Mouse (Mus musculus) layer of hippocampus, adult 2 months (tissue): ENCODE data around the gene Mgat2. TPM values are rescaled to one million over a fixed set of nuclear protein-coding genes. Genes with fewer than 3 reads are reported as not detected.
"Not testable (repeated sequence)": the region's sequence is repeated elsewhere in the genome, so short reads cannot be mapped to it uniquely, and the experiment has no call there.

ENCODE experiments used
- DNase-seq, 2 experiments: peaks; one replicate each; pipeline ENCODE4 v3.0.0; 2022; ENCODE audit warnings: low spot score in 2 of 2
- H3K27ac ChIP-seq: fragments of 200-600 bp; 2 replicates; pipeline ENCODE4 v1.8.1; 2022
- H3K4me3 ChIP-seq: fragments of 200-600 bp; 2 replicates; pipeline ENCODE4 v1.8.1; 2022; ENCODE audit warnings: mild to moderate bottlenecking
- CTCF ChIP-seq: fragments of 200-600 bp; conservative IDR thresholded peaks from 2 replicates; pipeline ENCODE4 v1.8.1; 2022; ENCODE audit warnings: antibody characterized with exemption, mild to moderate bottlenecking, moderate library complexity
- long read RNA-seq, 2 experiments: library from polyadenylated mRNA; stranded (forward); transcript quantifications; one replicate each; pipeline ENCODE4 v2.0.0; 2021; ENCODE audit warnings: borderline mapping rate in 2 of 2
- total RNA-seq, 2 experiments: library from RNA; stranded (reverse); gene quantifications; 2 replicates each; pipeline ENCODE4 v1.2.3; 2021

The Mgat2 gene
- total RNA-seq, result 10 to 100 TPM; 25.6 to 28.2 TPM
- long read RNA-seq, experiment 1, transcript Mgat2-201 (1 exons, 2,614 nt), result major isoform, 54 of 54 reads
- long read RNA-seq, experiment 1, partial matches to known transcripts, result 0 of 54 reads
- long read RNA-seq, experiment 1, other reads (novel, unspliced or antisense), result 0 of 54 reads
- long read RNA-seq, experiment 2, transcript Mgat2-201 (1 exons, 2,614 nt), result major isoform, 91 of 91 reads
- long read RNA-seq, experiment 2, partial matches to known transcripts, result 0 of 91 reads
- long read RNA-seq, experiment 2, other reads (novel, unspliced or antisense), result 0 of 91 reads

- TF ChIP-seq CTCF, result no peak; the same call in 1 of the 2 replicates
- Histone ChIP-seq H3K27ac (peak within 1 kb of the TSS; percentile 97), H3K4me3 (peak within 1 kb of the TSS; percentile 99)
- DNase-seq, result peak; percentile 97 to 98
These were observed at the start of gene Mgat2, which contains the start of gene Rpl36al for GRCm38 (mm10) chr12:69183583-69184308. Gene Mgat2 (plus strand): TSS chr12:69184157. Gene Rpl36al (minus strand): TSS chr12:69184083.

- Histone ChIP-seq H3K27ac (no peak overlapping the region), H3K4me3 (no peak overlapping the region)
- no peak for TF ChIP-seq CTCF
- no peak for DNase-seq
These were observed 44.8 kb upstream of the Mgat2 start for GRCm38 (mm10) chr12:69139201-69139600.

- DNase-seq, result no peak
- Histone ChIP-seq H3K27ac (no peak overlapping the region), H3K4me3 (no peak overlapping the region)
- TF ChIP-seq CTCF, result no peak
These were observed 44.1 kb upstream of the Mgat2 start for GRCm38 (mm10) chr12:69139841-69140240.

- no peak overlapping the region for H3K4me3 ChIP-seq
- H3K27ac ChIP-seq, result no peak overlapping the region
- no peak for TF ChIP-seq CTCF
- no peak for DNase-seq
These were observed 40.5 kb upstream of the Mgat2 start for GRCm38 (mm10) chr12:69143460-69143859.

DNA sequence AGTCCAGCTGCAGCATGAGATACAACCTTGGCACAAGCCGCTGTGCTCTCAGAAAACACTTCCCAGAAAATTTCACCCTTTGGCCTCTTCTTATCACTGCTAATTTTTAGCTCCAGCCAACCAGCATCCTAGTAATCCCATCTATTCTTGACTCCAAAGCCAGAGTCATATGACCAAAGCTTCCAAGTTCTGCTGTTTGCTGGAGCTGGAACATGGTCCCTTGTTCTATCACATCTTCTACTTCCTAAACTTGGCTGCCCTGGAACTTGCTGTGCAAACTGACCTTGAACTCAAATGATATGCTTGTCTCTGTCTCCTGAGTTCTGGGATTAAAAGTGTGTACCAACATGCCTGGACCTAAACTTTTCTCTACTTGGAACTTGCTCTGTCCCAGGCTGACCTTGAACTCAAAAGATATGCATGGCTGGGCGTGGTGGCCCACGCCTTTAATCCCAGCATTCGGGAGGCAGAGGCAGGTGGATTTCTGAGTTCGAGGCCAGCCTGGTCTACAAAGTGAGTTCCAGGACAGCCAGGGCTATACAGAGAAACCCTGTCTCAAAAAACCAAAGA is 36.7 kb upstream of the Mgat2 start:
- H3K27ac ChIP-seq, result no peak overlapping the region
- no peak for TF ChIP-seq CTCF
- no peak for DNase-seq

DNA sequence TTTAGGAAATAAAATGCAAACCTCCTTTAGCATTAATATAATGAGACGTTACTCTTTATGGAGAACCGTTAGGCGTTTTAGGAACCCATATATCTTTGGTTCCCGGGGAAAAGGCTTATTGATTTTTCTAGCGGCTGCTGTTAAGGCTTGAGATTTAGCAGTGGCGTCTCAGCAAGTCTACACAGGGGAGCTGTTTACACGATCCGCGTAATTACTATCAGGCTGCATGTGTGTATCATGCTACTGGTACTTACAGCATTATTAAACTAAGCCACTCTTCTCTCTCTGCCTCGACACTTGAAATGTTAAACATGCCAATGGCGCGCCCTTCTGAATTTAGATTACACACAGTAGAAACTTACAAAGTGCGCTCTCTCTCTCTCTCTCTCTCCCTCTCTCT is 33.9 kb upstream of the Mgat2 start:
- Histone ChIP-seq H3K27ac (no peak overlapping the region), H3K4me3 (no peak overlapping the region)
- TF ChIP-seq CTCF, result no peak
- DNase-seq, result no peak

More for the DNA sequence above, 36.7 kb upstream of the Mgat2 start:
- H3K4me3 ChIP-seq, result no peak overlapping the region

DNA sequence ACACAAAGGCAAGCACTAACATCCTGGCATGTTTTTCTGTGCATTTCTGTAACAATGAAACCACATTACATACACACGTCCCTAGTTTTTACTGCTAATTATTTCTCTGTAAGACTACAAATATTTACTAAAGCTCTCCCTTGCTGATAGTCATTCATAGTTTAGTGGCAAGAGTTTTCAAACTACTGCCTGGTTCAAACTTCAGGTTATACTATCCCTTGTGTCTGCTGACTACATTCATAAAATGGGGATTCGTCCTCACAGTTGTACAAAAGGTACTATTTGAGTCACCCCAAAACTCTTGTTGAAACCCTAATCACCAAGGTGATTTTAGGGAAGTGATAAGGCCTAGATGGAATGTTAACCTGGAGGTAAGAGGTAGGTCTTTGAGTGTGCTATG is 28.0 kb upstream of the Mgat2 start:
- no peak for TF ChIP-seq CTCF
- no peak overlapping the region for H3K27ac ChIP-seq
- DNase-seq, result no peak
- H3K4me3 ChIP-seq, result no peak overlapping the region

- TF ChIP-seq CTCF, result no peak
- Histone ChIP-seq H3K4me3 (no peak overlapping the region), H3K27ac (no peak overlapping the region)
- no peak for DNase-seq
These were observed 27.5 kb upstream of the Mgat2 start for GRCm38 (mm10) chr12:69156436-69156835.

DNA sequence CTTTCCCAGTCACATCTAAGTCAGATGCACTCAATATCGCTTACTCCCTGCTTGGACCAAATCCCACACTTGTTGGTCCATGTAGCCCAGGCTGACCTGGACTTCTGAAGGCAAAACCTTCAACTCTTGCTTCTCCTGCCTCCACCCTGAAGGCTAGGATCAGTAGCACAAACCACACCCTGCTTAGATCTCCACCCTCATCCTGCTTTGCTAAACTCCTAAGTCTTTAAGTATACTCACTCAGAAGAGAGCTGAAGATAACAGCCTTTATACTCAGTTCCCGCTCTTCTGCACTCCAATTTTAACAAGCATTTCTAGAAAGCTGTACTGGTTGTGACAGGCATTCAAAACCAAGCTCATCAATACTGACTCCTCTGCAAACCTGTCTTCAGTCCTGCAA is 26.9 kb upstream of the Mgat2 start:
- H3K27ac ChIP-seq, result no peak overlapping the region
- DNase-seq, result no peak
- H3K4me3 ChIP-seq, result no peak overlapping the region
- no peak for TF ChIP-seq CTCF

DNA sequence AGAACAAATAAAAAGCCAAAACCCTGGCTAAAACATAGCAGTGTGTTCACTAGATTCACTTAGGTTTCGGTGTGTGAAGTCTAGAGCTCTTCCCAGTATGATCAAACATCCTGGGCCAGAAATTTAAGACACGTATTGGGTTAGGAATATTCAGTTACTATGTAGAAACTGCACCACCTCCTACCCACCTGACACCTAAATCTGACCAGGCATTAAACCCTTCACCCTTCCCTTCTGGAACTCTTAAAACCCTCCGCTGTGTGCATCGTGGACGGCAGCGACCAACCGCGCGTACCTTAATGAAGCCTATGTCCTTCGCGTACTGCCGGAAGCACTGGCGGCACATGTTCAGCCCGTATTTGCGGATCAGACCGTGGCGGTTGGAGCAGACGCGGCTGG is 25.6 kb upstream of the Mgat2 start:
- H3K4me3 ChIP-seq, result peak overlapping the region; percentile 76
- TF ChIP-seq CTCF, result no peak
- peak overlapping the region; percentile 95 for H3K27ac ChIP-seq
- DNase-seq, result no peak

DNA sequence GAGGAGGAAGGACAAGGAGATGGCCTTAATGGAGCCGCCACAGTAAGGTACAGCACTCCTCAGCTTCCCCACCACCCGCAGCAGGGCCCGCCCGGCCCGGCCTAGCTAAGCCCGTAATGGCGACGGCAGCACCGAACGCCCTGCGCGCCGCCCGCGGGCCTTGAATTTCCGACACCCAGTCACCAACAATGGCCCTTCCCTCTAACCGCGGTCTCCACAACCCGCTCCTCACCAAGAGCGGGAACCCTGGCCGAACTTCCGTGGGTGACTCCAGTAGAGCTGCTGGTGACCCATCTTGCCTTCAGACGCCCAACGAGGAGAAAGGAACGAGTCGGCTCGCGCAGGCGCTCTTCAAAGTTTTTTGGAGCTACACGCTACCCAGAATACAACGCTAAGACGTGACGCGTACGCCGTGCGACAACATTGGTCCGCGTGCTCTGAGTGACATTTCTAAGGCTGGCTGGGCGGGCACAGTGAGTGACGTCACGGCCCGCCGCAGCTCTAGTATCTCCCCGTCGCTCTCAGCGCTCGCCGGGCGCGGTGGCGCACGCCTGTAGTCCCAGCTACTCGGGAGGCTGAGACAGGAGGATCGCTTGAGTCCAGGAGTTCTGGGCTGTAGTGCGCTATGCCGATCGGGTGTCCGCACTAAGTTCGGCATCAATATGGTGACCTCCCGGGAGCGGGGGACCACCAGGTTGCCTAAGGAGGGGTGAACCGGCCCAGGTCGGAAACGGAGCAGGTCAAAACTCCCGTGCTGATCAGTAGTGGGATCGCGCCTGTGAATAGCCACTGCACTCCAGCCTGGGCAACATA is 25.0 kb upstream of the Mgat2 start, which contains the start of gene Rps29:
Gene Rps29 (minus strand): TSS at position 422 of the 813 bp plus-strand sequence.
- Histone ChIP-seq H3K27ac (peak within 1 kb of the TSS; percentile 95), H3K4me3 (peak within 1 kb of the TSS; percentile 76)
- DNase-seq, result peak; percentile 97 to 98

DNA sequence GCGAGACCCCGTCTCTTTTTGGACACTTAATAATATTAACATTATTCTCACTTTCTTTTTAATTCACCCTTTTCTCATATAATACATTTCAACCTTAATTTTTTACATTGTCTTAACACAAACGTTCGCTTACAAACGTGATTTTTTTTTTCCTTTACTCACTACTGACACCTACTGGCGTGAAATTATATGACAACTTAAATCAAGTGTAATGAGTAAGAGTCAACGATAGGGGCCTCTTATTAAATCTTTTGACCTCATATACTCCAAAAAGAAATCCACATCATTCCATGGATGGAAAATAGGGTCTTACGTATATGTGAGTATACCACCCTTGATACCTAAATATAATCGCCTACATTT is 24.4 kb upstream of the Mgat2 start:
- peak; percentile 86 for TF ChIP-seq CTCF
- H3K4me3 ChIP-seq, result no peak overlapping the region
- DNase-seq, result peak; percentile 23 to 26
- peak overlapping the region; percentile 32; the same call in 1 of the 2 replicates for H3K27ac ChIP-seq

DNA sequence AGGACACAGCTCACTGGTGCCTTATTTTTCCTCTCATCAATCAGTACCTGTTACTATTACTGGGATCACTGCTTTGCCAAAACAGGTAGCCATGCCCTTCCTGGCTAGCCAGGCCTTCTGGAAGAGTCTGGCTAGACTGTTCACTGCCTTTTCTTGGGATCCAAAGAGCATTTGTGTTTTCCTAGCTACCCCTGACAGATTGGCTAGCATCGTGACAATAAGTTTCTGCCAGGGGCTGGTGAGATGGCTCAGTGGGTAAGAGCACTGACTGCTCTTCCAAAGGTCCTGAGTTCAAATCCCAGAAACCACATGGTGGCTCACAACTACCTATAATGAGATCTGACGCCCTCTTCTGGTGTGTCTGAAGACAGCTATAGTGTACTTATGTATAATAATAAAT is 23.3 kb upstream of the Mgat2 start:
- H3K27ac ChIP-seq, H3K4me3 ChIP-seq, DNase-seq: not testable (repeated sequence)

GRCm38 (mm10) chr12:69163586-69163985 is 20.4 kb upstream of the Mgat2 start:
- DNase-seq, H3K4me3 ChIP-seq, H3K27ac ChIP-seq: not testable (repeated sequence)
